Mouse (Mus musculus) spleen, adult 18-20 months (tissue): ENCODE data around the gene Smim5.
"Not testable (repeated sequence)": the region's sequence is repeated elsewhere in the genome, so short reads cannot be mapped to it uniquely, and the experiment has no call there.

Experiments
- DNase-seq, 2 experiments: peaks; one replicate each; pipeline ENCODE4 v3.0.0; 2022; ENCODE audit warnings: mixed read lengths in 2 of 2

Smim5 gene

DNA sequence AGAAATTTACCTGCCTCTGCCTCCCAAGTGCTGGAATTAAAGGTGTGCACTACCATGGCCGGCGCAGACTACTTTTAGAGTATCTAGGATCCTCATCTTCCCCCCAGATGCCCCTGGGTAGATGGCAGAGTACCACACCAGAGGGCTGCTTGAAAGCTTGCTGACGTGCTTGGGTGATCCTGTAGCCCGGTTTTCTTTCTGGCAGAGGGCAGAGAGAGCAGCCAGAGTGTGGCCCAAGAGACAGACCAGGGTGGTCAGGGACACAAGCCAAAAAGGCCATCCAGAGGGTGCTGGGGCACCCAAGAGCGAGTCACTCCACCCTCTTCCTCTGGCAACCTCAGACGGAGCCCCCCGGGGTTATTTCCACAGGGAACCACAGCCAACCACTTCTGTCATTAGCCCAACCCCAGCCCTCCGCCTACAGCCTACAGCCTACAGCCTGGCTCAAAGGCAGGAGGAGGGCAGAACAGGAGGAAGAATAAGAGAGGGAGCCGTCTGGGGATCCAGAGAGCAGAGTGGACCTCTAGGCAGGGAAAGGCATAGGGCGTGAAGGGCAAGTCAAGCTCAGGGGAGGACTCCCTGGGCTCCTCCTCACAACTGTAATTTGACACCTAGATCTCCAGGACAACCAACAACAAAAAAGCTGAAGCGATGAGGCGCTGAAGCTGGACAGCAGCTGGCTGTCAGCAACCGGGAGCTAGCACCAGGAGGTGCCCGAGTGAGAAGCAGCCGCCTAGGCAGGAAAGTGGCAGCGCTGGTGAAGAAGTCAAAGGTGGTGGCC, at the start of gene Smim5:
Smim5 (plus strand) TSS at position 481 of the 781 bp plus-strand sequence.
- no peak for DNase-seq

DNA sequence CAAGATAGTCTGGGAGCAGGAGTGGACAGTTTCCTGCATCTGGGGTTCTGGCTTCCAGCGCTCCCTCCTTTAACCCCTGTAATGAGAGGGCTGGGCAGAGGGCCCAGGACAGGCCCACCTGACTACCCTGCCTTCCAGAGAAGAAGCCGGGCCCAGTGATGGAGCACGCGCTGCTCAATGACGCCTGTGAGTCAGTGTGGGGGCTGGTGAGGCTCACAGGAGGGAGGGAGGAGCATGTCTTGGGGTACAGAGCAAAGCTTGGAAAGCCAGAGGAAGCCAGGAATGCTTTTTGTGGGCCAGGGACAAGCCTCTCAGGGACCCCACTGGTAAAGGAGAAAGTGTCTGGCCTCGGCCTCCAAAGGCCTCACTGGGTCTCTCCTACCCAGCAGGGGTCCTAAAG, 45.1 kb upstream of the Smim5 start:
- DNase-seq = no peak

DNA sequence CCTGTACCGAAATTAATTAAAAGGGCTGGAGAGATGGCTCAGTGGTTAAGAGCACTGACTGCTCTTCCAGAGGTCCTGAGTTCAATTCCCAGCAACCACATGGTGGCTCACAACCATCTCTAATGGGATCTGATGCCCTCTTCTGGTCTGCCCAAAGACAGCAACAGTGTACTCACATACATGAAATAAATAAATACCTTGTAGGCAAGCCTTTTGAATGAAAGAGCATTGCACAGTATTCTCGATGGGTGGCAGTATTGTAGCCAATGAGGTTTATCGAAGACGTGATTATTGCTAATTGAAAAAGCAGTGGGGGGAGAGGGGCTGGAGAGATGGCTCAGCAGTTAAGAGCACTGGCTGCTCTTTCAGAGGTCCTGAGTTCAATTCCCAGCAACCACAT, 42.6 kb upstream of the Smim5 start:
- not testable (repeated sequence) for DNase-seq

DNA sequence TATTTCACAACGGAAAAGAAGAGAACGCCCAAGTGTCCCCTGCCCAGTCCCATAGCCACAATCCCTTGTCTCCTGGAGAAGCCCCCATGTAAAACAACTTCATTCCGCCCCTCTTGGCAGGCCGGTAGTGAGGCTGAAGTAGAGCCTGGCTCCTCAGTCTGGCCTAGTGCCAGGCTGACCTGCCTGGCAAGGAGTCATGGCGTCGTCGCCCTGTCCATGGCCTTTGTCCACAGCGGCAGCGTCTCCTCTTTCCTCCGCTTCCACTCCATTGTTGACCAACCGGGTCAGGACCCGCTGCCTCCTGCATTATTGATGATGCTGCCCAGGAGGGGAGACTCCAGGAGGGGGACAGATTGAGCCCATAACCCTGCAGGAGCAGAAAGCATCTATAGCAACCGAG, 41.8 kb upstream of the Smim5 start:
- DNase-seq = no peak

DNA sequence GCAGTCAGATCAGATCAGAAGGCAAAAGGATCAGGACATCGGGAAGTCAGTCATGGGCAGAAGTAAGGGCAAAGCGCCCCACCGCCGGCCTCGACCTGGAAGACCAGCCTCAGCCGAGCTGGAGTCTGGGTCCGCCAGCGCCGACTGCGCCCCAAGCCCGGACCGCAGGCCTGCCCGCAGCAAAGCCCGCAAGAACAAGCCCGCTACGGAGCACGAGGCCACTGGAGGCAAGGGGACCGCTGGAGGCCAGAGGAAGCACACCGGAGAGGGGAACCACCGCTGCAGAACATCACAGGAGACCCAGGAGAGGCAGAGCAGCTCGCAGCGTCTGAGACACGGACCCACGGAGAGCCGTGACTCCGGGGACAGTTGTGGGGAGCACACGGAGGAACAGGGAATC, 41.4 kb upstream of the Smim5 start, which contains the start of gene Myo15b:
Myo15b (plus strand) TSS at position 53 of the 400 bp plus-strand sequence.
- DNase-seq = peak in 1 of 2 experiments; percentile 4

DNA sequence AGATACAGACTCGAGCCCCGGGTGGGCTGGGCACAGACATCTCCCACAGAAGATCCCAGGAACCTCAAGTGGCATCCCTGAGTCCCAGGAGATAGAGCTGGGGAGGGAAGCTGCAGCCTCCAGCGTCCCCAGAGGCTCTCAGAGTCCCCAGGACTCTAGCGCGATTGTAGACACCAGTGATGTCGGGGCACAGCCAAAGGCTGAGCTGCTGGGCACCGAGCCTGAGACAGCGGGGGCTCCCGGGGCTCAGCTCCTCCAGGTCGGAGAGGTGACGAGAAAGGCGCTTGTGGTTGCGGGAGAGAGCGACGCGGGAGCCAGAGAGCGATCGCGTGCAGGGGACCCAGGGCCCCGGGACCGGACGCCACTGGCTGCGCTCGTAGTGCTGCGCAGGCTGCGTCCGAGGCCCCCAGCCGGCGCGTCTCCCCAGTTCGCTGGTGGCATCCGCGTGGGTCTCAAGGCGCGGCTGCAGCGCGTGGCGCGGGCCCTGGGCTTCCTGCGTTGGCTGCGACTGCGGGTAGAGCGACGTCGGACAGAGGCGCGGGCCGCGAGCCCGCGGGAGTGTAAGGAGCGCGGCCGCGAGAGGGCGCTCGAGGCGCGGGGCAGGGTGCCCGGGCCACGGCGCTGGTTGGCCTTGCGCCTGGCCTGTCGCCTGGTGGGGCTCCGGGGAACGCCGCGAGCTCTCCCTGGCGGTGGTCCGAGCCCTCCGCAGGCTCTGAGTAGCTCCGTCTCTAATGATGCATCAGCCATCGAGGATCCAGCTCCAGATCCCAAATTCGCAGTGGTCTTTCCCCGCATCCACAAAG, 40.4 kb upstream of the Smim5 start:
- peak; percentile 75 to 89 for DNase-seq

DNA sequence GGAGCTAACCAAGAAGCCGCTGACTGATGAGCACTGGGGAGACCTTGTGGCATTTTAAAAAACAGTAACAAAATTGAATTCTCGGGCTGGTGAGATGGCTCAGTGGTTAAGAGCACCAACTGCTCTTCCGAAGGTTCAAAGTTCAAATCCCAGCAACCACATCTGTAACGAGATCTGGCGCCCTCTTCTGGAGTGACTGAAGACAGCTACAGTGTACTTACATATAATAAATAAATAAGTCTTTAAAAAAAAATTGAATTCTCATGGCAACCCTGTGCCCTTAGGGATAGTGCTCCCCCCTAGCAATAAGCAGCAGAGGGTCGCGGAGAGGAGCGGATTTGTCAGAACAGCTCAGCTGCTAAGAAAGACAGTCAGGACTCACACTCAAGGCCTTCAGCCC, 35.9 kb upstream of the Smim5 start:
- no peak for DNase-seq

DNA sequence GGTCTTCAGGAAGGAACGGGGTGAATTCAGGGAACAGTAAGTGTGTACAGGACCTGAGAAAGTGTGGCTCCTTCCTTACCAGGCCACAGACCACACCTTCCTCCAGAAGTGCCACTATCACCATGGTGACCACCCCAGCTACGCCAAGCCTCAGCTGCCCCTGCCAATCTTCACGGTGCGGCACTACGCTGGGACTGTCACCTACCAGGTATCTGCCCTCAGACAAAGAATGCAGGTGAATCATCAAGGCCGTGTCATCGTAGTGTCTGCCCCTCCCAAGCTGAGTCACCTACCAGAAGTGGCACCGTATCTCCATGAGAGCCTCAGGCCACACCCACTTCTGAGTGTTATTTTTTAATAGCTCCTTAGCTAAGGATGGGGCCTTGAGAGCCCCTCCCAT, 30.4 kb upstream of the Smim5 start:
- no peak for DNase-seq

DNA sequence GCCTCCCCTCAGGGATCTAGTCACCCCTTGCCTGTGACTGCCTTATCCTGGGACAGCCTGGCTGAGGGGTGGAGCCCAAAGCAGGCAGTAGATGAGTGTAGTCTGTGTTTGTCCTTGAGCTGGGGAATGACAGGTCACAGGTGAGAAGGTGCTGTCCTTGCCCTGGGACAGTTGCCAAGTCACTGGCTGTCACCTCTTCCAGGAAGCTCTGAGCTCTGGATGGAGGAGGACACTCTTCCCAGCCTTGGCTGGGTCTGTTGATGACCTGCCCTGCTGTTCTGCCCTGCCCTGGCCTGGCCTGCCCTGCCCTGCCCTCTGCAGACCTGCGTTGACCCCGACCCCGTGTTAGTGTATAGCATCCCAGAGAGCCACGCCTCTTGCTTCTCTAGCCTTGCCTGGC, 27.3 kb upstream of the Smim5 start:
- DNase-seq = no peak

DNA sequence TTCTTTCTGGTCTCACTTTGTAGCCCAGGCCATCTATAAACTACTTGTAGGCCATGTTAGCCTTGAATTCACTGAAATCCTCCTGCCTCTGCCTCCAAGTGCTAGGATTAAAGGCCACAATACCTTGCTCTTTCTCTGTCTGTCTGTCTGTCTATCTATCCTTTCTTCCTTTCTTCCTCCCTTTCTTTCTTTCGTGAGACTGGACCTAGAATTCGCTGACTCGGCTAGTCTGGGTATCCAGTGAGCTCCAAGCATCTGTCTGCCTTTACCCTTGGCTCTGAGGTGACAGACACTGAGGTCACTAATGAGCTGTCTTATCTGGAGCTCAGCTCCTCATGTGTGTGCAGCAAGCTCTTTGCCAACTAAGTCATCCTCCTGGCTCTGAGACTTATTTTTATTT, 23.8 kb upstream of the Smim5 start:
- no peak for DNase-seq

DNA sequence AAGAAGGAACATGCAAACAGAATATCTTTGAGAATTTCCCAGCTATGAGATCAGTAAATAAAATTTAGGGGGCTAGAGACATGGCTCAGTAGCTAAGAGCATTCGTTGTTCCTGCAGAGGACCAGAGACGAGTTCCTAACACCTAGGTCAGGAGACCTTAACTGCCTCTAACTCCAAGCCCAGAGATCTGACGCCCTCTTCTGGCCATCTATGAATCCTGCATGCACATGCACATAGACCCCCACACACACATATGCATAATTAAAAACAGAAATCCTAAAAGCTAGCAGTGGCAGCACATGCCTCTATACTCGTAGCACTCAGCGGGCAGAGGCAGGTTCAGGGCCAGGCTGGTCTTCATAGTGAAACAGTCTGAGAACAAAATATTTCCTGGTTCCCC, 23.3 kb upstream of the Smim5 start:
- no peak for DNase-seq

DNA sequence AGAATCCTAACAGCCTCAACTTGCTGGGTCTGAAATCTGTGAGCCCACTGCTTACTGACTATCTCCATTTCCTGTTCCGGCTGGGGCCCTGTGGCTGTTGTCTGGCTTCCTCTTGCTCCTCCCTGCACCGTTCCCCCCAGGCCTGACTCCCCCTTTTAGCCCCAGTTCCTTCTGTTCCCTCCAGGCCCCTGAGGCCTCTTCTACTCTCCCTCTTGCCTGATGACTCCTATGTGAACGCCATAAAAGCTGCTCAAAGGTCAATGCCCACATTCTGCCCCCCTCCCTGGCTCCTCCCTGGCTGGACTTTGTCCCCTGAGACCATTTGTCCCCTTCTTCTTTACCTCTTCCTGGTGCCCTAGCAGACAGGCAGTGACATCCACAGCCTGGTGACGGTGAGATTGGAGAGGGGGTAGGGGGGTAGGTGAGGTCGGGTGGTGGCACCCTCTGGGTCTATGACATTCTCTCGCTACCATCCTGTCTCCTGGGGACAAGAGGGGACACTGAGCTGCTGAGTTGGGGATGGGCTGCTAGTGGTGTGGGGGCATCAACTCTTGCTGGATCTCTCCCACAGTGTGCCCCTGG, 22.5 kb upstream of the Smim5 start:
- DNase-seq = no peak

DNA sequence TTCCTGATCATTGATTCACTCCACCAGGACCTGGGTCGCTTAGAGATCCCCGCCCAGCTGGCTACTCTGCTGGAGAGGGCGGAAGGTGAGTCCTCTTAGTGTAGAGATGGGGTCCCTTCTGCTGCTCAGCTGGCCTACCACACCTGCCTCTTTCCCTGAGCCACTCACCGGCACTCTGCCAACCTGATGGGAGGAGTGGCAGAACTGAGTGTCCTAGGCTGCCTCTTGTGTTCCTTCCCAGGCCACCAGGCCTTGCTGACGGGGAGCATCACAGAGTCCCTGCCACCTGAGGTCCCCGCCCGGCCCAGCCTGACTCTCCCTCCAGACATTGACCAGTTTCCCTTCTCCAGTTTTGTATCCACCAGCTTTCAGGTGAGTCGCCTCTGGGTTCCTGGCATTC, 21.7 kb upstream of the Smim5 start:
- DNase-seq = no peak

DNA sequence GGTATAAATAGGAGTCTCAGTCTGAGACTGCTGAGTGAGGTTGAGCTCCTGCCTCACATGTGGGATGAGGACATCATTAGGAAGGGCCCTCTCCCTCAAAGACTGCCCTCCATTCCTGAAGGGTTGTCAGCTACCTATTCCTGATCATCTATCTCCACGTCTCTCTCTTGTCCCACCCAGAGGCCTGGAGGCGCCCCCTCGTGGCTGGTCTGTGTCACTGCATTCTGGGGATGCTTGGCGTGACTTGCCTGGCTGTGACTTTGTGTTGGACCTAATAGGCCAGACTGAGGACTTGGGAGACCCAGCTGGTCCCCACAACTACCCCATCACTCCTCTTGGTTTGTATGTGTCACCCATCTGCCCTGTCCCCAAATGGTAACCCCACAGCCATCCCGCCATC, 18.8 kb upstream of the Smim5 start:
- DNase-seq = peak in 1 of 2 experiments; percentile 43

DNA sequence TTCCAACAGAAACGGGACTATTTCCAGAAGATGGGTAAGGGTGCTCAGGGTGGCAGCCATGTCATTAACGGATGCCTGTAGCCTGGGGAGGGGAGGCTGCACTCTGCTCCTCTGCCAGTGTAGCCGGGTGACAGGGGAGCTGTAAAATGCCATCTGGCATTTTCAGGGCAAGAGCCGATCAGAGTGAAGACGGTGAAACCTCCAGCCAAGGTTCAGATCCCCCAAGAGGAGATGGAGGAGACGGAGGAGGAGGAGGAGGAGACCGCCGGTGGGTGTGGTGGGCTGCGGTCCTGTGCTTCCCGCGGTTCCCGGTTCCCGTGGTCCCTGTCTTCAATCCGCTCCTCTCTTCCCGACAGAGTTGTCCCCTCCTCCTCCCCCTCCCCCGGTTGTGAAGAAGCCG, 16.5 kb upstream of the Smim5 start:
- no peak for DNase-seq

DNA sequence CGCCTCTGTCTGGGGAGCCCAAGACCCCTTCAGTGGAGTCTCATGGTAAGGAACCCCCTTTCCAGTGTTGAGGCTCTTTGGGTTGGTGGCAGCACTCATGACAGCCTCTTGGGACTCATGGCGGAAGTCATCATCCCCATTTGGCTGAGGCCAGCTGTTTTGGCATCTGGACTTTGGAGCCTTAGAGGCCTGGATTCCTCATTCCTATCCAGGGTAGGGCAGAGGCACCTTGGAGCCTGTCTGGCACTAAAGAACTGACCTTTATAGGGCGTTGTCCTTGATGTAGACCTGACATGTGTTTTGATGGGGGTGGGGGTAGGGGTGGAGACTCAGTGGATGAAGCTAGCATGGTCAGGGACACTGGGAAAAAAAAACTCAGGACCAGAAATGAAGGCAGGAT, 15.4 kb upstream of the Smim5 start:
- no peak for DNase-seq

DNA sequence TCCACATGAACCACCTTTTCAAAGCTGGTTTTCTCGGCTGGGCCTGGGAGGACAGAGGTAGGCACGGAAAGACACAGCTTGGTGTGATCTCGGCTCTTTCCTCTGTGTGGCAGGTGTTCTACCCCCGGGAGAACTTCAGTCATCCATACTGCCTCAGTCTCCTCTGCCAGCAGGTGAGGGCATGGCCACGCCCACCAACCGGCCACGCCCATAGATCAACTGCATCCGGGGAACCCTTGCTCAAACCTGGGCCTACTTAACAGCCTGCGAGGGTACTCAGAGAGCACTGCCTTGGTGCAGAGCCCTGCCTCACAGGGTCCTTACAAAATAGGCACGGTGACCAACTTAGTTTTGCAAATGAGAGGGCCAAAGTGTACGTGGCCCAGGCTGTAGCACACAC, 14.5 kb upstream of the Smim5 start:
- DNase-seq = no peak

DNA sequence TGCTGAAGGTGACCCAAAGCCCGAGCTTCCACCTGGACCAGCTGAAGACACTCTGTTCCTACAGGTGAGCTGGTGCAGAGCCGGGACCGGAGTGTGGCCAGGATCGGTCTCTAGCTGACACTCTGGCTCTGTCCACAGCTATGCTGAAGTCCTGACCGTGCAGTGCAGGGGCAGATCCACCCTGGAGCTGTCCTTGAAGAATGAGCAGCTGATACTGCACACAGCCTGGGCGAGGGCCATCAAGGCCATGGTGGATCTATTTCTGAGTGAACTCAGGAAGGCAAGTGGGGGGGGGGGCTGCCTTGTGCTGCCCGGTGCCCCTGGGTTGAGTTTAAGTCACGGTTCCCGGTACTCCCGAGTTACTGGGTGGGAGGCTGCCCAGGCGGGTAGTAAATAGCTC, 13.3 kb upstream of the Smim5 start:
- DNase-seq = no peak

DNA sequence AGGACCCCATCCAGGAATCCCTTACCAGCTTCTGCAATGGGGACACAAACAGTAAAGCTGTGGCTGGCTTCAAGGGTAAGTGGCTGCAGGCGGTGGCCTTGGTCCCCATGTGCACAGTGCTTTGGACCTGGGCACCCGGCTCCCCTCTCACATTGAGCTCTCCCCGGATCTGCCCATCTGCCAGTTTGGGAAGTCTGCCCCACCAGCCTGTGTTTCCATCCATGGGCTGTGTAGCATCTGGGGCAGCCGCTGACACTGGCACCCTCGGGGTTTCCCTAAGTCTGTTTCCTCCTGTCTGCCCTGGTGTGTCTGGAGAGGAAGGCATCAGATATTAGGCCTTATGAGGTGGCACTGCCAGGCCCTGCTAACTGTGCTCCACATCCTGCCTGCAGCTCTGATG, 11.7 kb upstream of the Smim5 start:
- DNase-seq = no peak

DNA sequence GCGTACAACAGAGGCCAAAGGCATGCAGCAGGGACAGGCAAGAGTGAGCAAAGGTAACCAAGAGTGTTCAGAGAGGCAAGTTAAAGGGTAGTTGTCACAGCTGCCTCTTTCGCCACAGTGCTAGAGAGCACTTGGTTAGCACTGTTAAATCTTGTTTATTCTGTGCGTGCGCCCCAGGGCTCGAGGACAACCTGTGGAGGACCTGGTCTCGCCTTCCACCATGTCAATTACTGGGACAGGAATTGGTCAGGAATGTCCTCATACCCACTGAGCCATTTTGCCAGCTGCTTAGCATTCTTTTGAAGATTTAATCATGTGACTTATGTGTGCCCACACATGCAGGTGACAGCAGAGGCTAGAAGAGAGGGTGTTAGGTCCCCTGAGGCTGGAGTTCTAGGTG, 10.6 kb upstream of the Smim5 start:
- no peak for DNase-seq

DNA sequence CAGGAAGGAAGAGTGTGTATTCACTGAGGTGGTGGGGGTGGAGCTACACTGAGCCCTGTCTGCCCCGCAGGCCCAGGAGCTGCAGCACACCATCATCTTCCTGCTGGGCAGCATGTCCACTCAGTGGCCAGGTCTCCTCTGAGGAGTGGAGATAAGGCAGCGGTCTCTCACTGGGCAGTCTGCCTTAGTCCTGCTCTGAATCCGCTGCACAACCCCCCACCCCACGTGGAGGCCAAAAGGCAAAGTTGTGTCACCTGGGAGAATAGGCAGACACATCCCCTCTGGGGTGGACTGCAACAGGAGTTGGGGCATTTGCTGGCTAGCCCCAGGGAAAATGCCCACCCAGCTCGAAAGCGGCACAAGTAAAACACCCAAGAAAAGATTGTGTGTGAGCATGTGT, 7.6 kb upstream of the Smim5 start:
- no peak for DNase-seq

DNA sequence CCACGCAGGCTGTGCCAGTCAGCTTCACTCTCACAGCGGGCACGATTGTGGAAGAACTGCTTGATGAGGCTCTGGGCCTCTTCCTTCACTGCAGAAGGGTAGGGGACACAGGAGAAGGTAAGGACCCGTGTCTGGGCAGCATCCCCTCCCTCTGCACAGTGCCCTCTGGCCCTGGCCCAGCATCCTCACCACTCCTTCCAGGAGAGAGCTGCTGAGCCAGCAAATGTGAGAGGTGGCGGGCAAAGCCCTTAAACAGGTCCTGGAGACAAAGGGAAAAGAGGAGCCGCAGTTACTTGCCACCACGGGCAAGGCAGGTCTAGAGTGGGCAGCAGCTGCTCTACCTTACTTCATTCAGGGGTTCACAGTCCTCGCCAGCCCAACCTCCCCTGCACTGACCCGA, 6.7 kb upstream of the Smim5 start:
- DNase-seq = no peak

DNA sequence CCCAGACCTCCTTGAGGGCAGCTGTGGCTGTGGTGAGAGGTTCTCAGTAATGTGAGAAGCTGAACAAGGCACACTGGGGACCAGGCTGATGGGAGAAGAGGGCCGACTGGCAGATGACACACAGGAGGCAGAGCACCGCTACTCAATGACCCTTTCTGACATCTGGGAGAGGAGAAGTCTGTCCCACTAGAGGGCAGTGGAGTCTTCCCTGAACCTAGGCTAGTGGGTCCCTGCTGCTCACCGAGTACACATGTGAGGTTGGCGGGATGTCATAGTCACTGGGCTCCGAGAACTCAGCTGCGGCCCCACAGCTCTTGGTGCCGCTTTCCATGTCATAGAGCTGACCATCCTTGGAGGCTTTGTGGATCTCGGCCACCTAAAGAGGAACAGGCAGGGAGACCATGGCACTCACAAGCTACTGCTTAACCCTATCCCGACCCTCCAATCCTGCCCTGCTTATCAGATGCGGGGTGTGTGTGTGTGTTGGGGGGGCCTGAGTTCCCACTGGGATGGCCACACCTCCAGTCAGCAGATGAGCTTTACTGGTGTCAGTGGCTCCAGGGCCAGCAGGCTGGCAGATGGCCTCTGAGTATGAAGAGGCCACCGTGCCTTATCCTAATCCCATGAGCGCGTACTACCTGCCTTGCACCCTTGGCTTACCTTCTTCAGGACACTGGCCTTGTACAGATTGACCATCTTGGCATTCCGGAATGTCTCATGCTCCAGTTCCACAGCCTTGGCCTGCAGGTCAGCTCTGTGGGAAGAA, 4.8 kb upstream of the Smim5 start:
- no peak for DNase-seq
